Comparison of ENCODE assay signal across 34 mouse cellular contexts in the genomic region with DNA sequence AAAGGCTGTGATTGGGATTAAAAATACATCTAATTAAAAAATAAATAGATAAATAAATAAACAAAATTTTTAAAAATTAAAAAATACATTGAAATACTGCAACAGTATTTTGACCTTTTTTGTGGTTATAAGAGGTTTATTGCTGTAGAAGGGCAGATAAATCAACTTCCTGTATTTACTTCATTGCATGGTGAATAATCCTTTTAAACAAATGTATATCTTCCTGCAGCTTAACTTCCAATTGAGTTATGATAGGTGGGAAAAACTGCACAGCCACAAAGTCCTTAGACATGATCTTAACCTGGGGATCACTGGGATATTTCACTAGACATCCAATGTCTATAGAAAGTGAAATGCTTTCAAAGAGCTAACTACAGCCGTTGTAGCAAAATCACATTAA.
"Had no signal": no experiment of that assay in that cellular context is flagged by ENCODE, and none has a peak within 500 bp of the region (broad histone marks: within the 10 kb centered on the region; RNA-seq: fewer than 3 reads in every experiment).

No protein-coding gene starts in this region.

- H3K4me1 ChIP-seq: heart, embryonic 12.5 days; heart, embryonic 13.5 days; heart, embryonic 15.5 days; hindbrain, embryonic 10.5 days; hindbrain, embryonic 12.5 days; hindbrain, embryonic 13.5 days; hindbrain, embryonic 15.5 days; intestine, embryonic 15.5 days; kidney, embryonic 15.5 days had no signal

- H3K4me3 ChIP-seq: heart, embryonic 12.5 days; heart, embryonic 13.5 days; heart, embryonic 15.5 days; hindbrain, embryonic 10.5 days; hindbrain, embryonic 12.5 days; hindbrain, embryonic 13.5 days; hindbrain, embryonic 15.5 days; intestine, embryonic 15.5 days; kidney, embryonic 15.5 days; layer of hippocampus, adult 2 months; left cerebral cortex, adult 2 months had no signal

- H3K9me3 ChIP-seq: heart, embryonic 12.5 days; heart, embryonic 13.5 days; heart, embryonic 15.5 days; hindbrain, embryonic 10.5 days; hindbrain, embryonic 12.5 days; hindbrain, embryonic 13.5 days; hindbrain, embryonic 15.5 days; intestine, embryonic 15.5 days; kidney, embryonic 15.5 days had no signal

- H3K36me3 ChIP-seq: heart, embryonic 12.5 days; heart, embryonic 13.5 days; heart, embryonic 15.5 days; hindbrain, embryonic 10.5 days; hindbrain, embryonic 12.5 days; hindbrain, embryonic 13.5 days; hindbrain, embryonic 15.5 days; intestine, embryonic 15.5 days; kidney, embryonic 15.5 days had no signal

- H3K27ac ChIP-seq: heart, embryonic 13.5 days; heart, embryonic 15.5 days; hindbrain, embryonic 10.5 days; hindbrain, embryonic 12.5 days; hindbrain, embryonic 13.5 days; hindbrain, embryonic 14.5 days; hindbrain, embryonic 15.5 days; hindbrain, postnatal 0 days; intestine, embryonic 15.5 days; kidney, embryonic 15.5 days; kidney, postnatal 0 days; layer of hippocampus, adult 2 months; left cerebral cortex, adult 2 months had no signal

- H3K27me3 ChIP-seq: heart, embryonic 12.5 days; heart, embryonic 13.5 days; heart, embryonic 15.5 days; hindbrain, embryonic 12.5 days; hindbrain, embryonic 13.5 days; hindbrain, embryonic 15.5 days; intestine, embryonic 15.5 days; kidney, embryonic 15.5 days had no signal

- DNase-seq: heart, postnatal 10 days; heart, postnatal 14 days; heart, postnatal 36 days; heart, postnatal 4 days; kidney, adult 11 months; kidney, adult 18-20 months; kidney, adult 2 months; kidney, adult 8-10 months; kidney, adult 9 months; kidney, postnatal 10 days; kidney, postnatal 14 days; kidney, postnatal 25 days; kidney, postnatal 36 days; kidney, postnatal 4 days; layer of hippocampus, adult 9-11 months; layer of hippocampus, postnatal 36 days had no signal

- ATAC-seq: hindbrain, embryonic 16.5 days; hindbrain, postnatal 0 days; inflammation-experienced regulatory T-cells, adult 6 months; intestine, embryonic 15.5 days; intestine, embryonic 16.5 days; intestine, postnatal 0 days had no signal

- H3K9ac ChIP-seq: heart, embryonic 12.5 days; heart, embryonic 13.5 days; heart, embryonic 15.5 days; hindbrain, embryonic 12.5 days; hindbrain, embryonic 13.5 days; hindbrain, embryonic 14.5 days; hindbrain, embryonic 15.5 days; intestine, embryonic 15.5 days; kidney, embryonic 15.5 days had no signal
